Mouse (Mus musculus) v-Abl transformed pro-B cells (cell line): Measurements from ENCODE around the gene Rgs7bp.

Experiments used
- in situ Hi-C, 2 experiments: fragments of 400-800 bp; cut with MboI; formaldehyde crosslinking; loops; one replicate each; pipeline ENCODE4 v1.15.1; 2025; ENCODE audit not compliant: unreplicated experiment in 2 of 2

The Rgs7bp gene

GRCm38 (mm10) chr13:105054181-105054940 is at the start of gene Rgs7bp:
Gene Rgs7bp, minus strand, starts transcription at chr13:105054930.
- in situ Hi-C loops, result no loop called here

DNA sequence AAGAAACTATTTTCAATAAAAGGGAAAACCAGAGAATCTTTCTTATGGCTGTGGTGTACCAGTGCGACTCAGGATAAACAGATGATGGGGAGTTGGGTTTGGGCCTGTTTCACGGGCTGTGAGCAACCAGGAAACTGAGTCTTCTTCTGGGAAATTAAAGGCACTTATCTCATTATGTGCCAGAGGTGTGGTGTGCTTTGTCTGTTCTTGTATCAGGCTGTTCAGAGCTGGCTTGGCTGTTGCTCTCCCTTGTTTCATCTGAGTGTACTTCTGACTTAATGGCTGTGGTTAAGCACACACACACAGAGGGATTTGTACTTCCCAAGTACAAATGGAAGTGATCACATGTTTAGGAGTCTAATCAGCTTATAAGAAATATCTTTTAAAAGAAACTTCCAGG is 49.7 kb upstream of the Rgs7bp start:
- in situ Hi-C loops, result no loop called here

DNA sequence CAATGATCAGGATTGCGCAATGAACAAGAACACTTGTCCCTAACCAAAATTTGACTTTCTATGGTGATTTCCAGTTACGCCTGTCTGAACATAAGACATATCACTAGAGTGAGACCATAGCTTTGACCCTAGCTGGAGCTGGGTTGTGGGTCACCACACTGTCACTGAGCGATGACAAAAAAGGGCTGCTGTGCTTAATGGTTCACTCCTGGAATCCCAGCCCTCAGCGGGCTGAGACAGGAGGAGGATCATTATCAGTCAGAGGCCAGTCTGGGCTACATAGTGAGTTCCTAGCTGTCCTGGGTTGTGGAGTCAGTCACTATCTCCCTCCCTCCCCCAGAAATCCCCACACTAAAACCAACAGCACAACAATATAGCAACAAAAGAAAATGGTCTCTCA is 46.0 kb upstream of the Rgs7bp start:
- in situ Hi-C loops, result no loop called here

DNA sequence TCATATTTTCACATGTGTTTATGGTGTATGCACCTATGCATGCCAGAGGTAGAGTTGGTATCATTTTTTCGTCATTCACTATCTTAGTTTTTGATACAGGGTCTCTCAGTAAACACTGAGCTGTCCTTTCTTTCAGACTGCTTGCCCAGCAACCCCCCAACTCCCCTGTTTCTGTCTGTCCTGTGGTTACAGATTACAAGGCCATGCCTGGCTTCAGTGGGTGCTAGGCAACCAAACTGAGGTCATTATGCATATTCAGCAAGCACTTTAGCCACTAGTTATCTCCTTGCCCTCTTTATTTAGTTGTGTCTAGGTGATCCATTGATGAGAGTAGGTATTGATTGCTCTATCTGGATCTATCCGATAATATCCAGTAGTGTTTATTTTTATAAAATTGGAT is 41.6 kb upstream of the Rgs7bp start:
- in situ Hi-C loops, result no loop called here

DNA sequence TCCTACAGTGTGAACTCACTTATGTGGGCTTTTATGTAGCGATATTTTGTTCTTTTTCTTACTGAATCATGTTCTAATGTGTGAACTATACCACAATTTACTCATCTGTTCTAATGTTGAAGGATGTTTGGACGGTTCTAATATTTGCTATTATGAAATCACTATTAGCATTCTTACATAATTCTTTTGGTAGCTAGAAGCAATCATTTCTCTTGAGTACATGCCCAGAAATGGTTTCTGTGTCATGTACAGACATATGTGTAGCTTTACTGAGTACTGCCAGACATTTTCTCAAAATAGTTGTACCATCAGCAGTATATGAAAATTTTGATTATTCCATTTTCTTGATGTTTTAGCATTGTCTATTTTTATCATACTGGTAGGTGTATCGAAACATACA is 34.5 kb upstream of the Rgs7bp start:
- in situ Hi-C loops, result no loop called here

- in situ Hi-C loops, result no loop called here
Observed at GRCm38 (mm10) chr13:105081862-105082261, 27.1 kb upstream of the Rgs7bp start, which contains the start of gene 4933425L06Rik. Gene 4933425L06Rik, plus strand, starts transcription at chr13:105082122.

DNA sequence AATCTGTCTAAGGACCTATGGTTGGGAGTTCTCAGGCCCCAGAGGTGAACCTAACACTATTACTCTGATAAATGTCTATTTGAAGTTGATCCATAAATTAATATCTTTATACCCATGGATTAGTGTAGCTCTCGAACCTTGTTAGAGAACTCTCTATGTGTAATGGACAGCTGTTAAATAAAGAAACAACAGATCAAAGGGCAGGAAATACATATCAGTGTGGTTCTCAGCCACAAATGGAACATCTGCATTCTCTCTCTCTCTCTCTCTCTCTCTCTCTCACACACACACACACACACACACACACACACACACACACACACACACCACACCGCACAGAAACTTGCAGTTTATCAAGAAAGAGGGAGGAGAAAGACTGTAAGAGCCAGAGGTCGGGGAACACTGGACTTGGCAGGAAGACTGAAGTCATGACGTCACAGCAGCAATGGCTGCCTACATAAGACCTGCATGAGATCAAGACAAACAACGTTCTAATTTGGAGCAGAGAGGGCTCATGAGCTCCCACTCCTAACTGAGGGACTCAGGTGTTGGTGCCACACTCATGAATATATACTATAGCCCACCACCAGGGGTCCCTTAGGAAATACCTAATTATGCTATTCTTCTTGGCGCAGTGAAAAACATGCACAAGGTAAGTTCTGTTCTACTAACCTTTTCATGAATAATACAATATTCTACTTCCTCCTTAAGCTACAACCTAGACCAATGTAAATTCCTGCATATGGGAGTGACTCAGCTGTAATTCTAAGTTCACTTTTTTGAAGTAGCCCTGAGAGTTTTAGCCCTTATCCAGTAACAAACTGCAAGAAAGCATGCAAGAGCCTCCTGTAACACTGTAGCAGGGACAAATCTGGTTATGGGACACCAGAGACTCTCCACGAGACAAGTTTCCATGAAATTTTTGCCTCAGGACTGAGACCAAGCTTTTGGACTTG is 12.4 kb upstream of the Rgs7bp start:
- in situ Hi-C loops, result loop anchor here in 1 of 2 experiments (5.0 kb wide), 1 partner anchor 75 kb away; no protein-coding TSS in a partner anchor

GRCm38 (mm10) chr13:105066119-105066518 is 11.4 kb upstream of the Rgs7bp start:
- in situ Hi-C loops, result loop anchor here in 1 of 2 experiments (5.0 kb wide), 1 partner anchor 76 kb away; no protein-coding TSS in a partner anchor

GRCm38 (mm10) chr13:105055374-105055773 is 644 bp upstream of the Rgs7bp start:
- in situ Hi-C loops, result no loop called here

GRCm38 (mm10) chr13:105054941-105055309 is 195 bp upstream of the Rgs7bp start:
- in situ Hi-C loops, result no loop called here

GRCm38 (mm10) chr13:105053618-105054017 is 1.1 kb downstream of the Rgs7bp start:
- in situ Hi-C loops, result no loop called here

- in situ Hi-C loops, result no loop called here
Observed at GRCm38 (mm10) chr13:105051432-105051831, 3.3 kb downstream of the Rgs7bp start.

DNA sequence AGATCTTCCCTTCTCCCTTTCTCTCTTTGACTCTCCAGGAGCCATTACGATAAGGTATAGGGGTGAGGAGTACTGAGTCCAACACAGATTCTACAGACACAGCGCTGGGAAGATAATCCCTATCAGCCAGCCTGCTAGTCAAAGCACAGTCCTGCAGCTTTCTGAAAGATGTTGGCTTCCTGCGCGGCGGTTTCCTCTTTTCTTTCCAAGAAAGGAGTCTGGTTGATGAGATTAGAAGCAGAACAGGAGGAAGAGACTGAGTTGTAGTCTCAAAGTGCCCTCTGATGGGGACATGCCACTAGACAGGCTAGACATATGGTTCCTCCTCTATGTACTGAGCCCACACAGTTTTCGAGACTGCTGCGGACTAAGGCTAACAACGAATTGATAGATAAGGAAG is 6.1 kb downstream of the Rgs7bp start:
- in situ Hi-C loops, result no loop called here

GRCm38 (mm10) chr13:105047377-105047776 is 7.4 kb downstream of the Rgs7bp start:
- in situ Hi-C loops, result no loop called here

DNA sequence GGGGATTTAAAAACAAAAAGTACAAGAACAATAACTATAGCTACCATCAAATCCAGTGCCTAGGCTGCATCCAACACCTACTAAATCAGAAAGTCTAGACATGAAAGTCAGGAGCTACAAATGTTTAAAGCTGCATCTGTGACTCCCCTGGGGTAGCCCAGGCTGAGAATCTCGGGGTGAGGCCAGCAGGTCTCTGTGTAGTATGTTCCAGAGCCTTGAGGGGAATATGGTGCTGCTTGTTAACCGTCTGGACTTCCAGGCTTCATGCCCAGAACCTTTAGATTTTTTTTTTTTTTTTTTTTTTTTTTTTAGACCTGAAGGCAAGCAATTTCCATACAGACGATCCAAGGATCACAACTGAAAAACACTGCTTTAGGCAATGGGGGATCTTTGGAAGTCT is 10.8 kb downstream of the Rgs7bp start:
- in situ Hi-C loops, result no loop called here

- in situ Hi-C loops, result no loop called here
Observed at GRCm38 (mm10) chr13:105038334-105038733, 16.4 kb downstream of the Rgs7bp start.

DNA sequence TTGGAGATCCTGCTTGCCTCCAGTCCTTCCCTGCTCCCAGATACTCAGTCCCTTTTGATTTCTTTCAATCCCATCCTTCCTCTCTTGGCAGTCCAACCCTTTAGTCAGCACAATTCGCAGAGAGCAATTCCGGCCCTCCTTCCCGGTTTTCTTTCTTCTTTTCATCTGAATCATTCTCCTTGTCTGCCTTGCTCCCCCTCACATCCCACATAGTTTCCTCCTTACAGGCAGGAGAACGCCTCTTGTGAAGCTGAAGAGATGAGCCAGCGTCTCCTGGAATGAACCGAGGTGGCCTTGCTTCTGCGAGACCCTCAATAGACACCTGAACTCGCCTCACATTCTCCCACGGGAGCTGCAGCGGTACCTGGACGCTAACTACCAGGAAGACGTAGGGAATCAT is 16.9 kb downstream of the Rgs7bp start:
- in situ Hi-C loops, result no loop called here

GRCm38 (mm10) chr13:105031882-105032281 is 22.8 kb downstream of the Rgs7bp start:
- in situ Hi-C loops, result no loop called here

DNA sequence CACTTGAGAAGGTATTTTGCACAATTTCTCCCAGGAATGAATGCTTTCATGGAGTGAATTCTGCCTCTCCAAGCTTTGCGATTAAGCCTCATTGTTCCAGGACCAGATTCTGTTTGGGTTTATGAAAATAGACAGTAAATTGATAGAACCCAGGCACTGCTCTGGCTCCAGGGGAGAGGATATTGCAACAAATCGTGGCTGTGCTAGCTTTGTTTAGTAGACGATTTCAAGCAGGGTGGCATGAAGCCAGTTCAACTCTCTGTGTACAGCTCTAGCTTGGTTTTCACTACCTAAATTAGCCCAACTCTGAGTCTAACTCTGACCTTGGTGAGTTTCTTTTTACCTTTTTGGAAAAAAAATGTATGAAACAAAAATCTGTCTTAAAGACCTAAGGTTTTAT is 26.5 kb downstream of the Rgs7bp start:
- in situ Hi-C loops, result no loop called here

GRCm38 (mm10) chr13:105016577-105016976 is 38.2 kb downstream of the Rgs7bp start:
- in situ Hi-C loops, result loop anchor here in 1 of 2 experiments (5.0 kb wide), 1 partner anchor 49 kb away; no protein-coding TSS in a partner anchor

GRCm38 (mm10) chr13:105015710-105016404 is 38.9 kb downstream of the Rgs7bp start:
- in situ Hi-C loops, result loop anchor here in 1 of 2 experiments (5.0 kb wide), 1 partner anchor 49 kb away; no protein-coding TSS in a partner anchor
